In genomic region chr5:28466351-28466750, GRCm38 (mm10) we compare ENCODE assay signal across 8 mouse cellular contexts. TPM values are rescaled to one million over a fixed set of nuclear protein-coding genes. Genes with fewer than 3 reads are reported as not detected.
A peak's percentile ranks its signal among the peaks of the same experiment; 100 is the strongest.
DNase-seq lines count a peak whose midpoint lies in the region; ATAC-seq and TF ChIP-seq lines count a peak whose summit lies in the region.

No protein-coding gene starts in this region.

- WGBS in liver, embryonic 11.5 days = 5% methylated on average over 15 of the region's 15 CpGs
- WGBS in liver, postnatal 0 days (ENCODE audit: insufficient replicate concordance) = 4% methylated on average over 15 of the region's 15 CpGs
- 0% methylated on average over 15 of the region's 15 CpGs for WGBS in embryonic facial prominence, embryonic 15.5 days
- under 1% methylated on average over 15 of the region's 15 CpGs for WGBS in hindbrain, embryonic 16.5 days
- under 1% methylated on average over 15 of the region's 15 CpGs for WGBS in neural tube, embryonic 12.5 days

- H3K27me3 ChIP-seq in liver, embryonic 11.5 days (replicated peaks; ENCODE audit: control insufficient read depth, insufficient read depth, low read length) = peaks cover 83% of the 10 kb centered on the region
- H3K27me3 ChIP-seq in liver, postnatal 0 days (ENCODE audit: insufficient read depth, low read length) = peaks cover 74% of the 10 kb centered on the region
- peaks cover 99% of the 10 kb centered on the region for H3K27me3 ChIP-seq in embryonic facial prominence, embryonic 15.5 days
- H3K27me3 ChIP-seq in hindbrain, embryonic 16.5 days (replicated peaks; ENCODE audit: control insufficient read depth, insufficient read depth, low read length) = peaks cover 53% of the 10 kb centered on the region
- peaks cover 86% of the 10 kb centered on the region for H3K27me3 ChIP-seq in neural tube, embryonic 12.5 days (replicated peaks)

- peak overlapping the region; percentile 26 for H3K4me3 ChIP-seq in liver, embryonic 11.5 days (ENCODE audit: low read depth, low read length)
- no peak overlapping the region for H3K4me3 ChIP-seq in liver, postnatal 0 days (ENCODE audit: low read depth, low read length)
- H3K4me3 ChIP-seq in embryonic facial prominence, embryonic 15.5 days (replicated peaks) = peak overlapping the region; percentile 50
- H3K4me3 ChIP-seq in hindbrain, embryonic 16.5 days (ENCODE audit: low read length) = peak overlapping the region; percentile 61
- H3K4me3 ChIP-seq in neural tube, embryonic 12.5 days = peak overlapping the region; percentile 48

- DNase-seq in liver, embryonic 11.5 days (ENCODE audit: low spot score) = peak; percentile 32
- no peak for DNase-seq in liver, postnatal 0 days
- no peak for DNase-seq in layer of hippocampus, postnatal 25 days (ENCODE audit: extremely low spot score in 1 of 2, low spot score in 1 of 2)
- no peak for DNase-seq in adrenal gland, adult (ENCODE audit: inconsistent age in 2 of 2, low spot score in 1 of 2)
- no peak for DNase-seq in c-Kit-positive CD71-positive TER-119-positive erythroid progenitor cells, embryonic 14.5 days (ENCODE audit: low spot score)

- H3K9ac ChIP-seq in liver, embryonic 11.5 days (ENCODE audit: low read depth, low read length) = no peak overlapping the region
- no peak overlapping the region for H3K9ac ChIP-seq in liver, postnatal 0 days (replicated peaks)
- no peak overlapping the region for H3K9ac ChIP-seq in embryonic facial prominence, embryonic 15.5 days
- H3K9ac ChIP-seq in hindbrain, embryonic 16.5 days (ENCODE audit: low read depth, low read length) = peak overlapping the region; percentile 68
- peak overlapping the region; percentile 38; the same call in 1 of the 2 replicates for H3K9ac ChIP-seq in neural tube, embryonic 12.5 days

- no peak overlapping the region for H3K27ac ChIP-seq in liver, embryonic 11.5 days (ENCODE audit: low read depth, low read length)
- H3K27ac ChIP-seq in liver, postnatal 0 days (ENCODE audit: low read depth) = no peak overlapping the region
- H3K27ac ChIP-seq in embryonic facial prominence, embryonic 15.5 days (replicated peaks) = no peak overlapping the region
- peak overlapping the region; percentile 79 for H3K27ac ChIP-seq in hindbrain, embryonic 16.5 days (ENCODE audit: low read depth, low read length)
- no peak overlapping the region for H3K27ac ChIP-seq in neural tube, embryonic 12.5 days

- no peak for TF ChIP-seq CTCF in liver, postnatal 0 days (IDR thresholded peaks at IDR 0.05; ENCODE audit: low read depth)

- ATAC-seq in liver, embryonic 11.5 days (replicated peaks; ENCODE audit: low FRiP score) = no peak
- no peak for ATAC-seq in liver, postnatal 0 days
- ATAC-seq in embryonic facial prominence, embryonic 15.5 days (ENCODE audit: insufficient number of reproducible peaks, low FRiP score, low TSS enrichment, low read depth) = no peak
- ATAC-seq in hindbrain, embryonic 16.5 days = no peak
- ATAC-seq in neural tube, embryonic 12.5 days (ENCODE audit: low FRiP score, low read depth) = no peak

- no peaks in the 10 kb centered on the region for H3K36me3 ChIP-seq in liver, embryonic 11.5 days (ENCODE audit: control insufficient read depth, insufficient read depth, low read length)
- no peaks in the 10 kb centered on the region for H3K36me3 ChIP-seq in liver, postnatal 0 days (replicated peaks; ENCODE audit: insufficient read depth, low read length)
- no peaks in the 10 kb centered on the region for H3K36me3 ChIP-seq in embryonic facial prominence, embryonic 15.5 days
- no peaks in the 10 kb centered on the region for H3K36me3 ChIP-seq in hindbrain, embryonic 16.5 days (ENCODE audit: control insufficient read depth, insufficient read depth, low read length)
- no peaks in the 10 kb centered on the region for H3K36me3 ChIP-seq in neural tube, embryonic 12.5 days

- H3K4me2 ChIP-seq in liver, embryonic 11.5 days = peak overlapping the region; percentile 31
- H3K4me2 ChIP-seq in liver, postnatal 0 days (ENCODE audit: low read depth, low read length) = no peak overlapping the region
- peak overlapping the region; percentile 43 for H3K4me2 ChIP-seq in embryonic facial prominence, embryonic 15.5 days (replicated peaks)
- H3K4me2 ChIP-seq in hindbrain, embryonic 16.5 days (ENCODE audit: low read length) = peak overlapping the region; percentile 94
- peak overlapping the region; percentile 85 for H3K4me2 ChIP-seq in neural tube, embryonic 12.5 days (replicated peaks)

- no peaks in the 10 kb centered on the region for H3K4me1 ChIP-seq in liver, embryonic 11.5 days (replicated peaks; ENCODE audit: control insufficient read depth, insufficient read depth, low read length)
- no peaks in the 10 kb centered on the region for H3K4me1 ChIP-seq in liver, postnatal 0 days (ENCODE audit: insufficient read depth)
- H3K4me1 ChIP-seq in embryonic facial prominence, embryonic 15.5 days = peaks cover 27% of the 10 kb centered on the region
- peaks cover 23% of the 10 kb centered on the region for H3K4me1 ChIP-seq in hindbrain, embryonic 16.5 days (ENCODE audit: control insufficient read depth, insufficient read depth, low read depth, low read length)
- H3K4me1 ChIP-seq in neural tube, embryonic 12.5 days = peaks cover 30% of the 10 kb centered on the region; the same call in 1 of the 2 replicates

- no peaks in the 10 kb centered on the region for H3K9me3 ChIP-seq in liver, embryonic 11.5 days (ENCODE audit: control insufficient read depth, low read length)
- H3K9me3 ChIP-seq in liver, postnatal 0 days (ENCODE audit: low read length) = no peaks in the 10 kb centered on the region
- H3K9me3 ChIP-seq in embryonic facial prominence, embryonic 15.5 days (replicated peaks) = no peaks in the 10 kb centered on the region
- no peaks in the 10 kb centered on the region for H3K9me3 ChIP-seq in hindbrain, embryonic 16.5 days (ENCODE audit: control insufficient read depth, low read length)
- H3K9me3 ChIP-seq in neural tube, embryonic 12.5 days = no peaks in the 10 kb centered on the region

- TF ChIP-seq EP300 in liver, postnatal 0 days (IDR thresholded peaks at IDR 0.05; ENCODE audit: low read depth) = no peak

RNA-seq across cellular contexts. Expression of gene Shh, which starts 0.7 kb away (rescaled TPM):
- polyA plus RNA-seq in liver, embryonic 11.5 days (2014; fragmentation: Nextera tagmentation; extraction: Ambion mirVana) = 0.14 and 0.21 TPM in 2 replicates
- polyA plus RNA-seq in liver, postnatal 0 days (2015; fragmentation: Nextera tagmentation; extraction: Ambion mirVana) = not detected in 2 replicates
- polyA plus RNA-seq in embryonic facial prominence, embryonic 15.5 days (2015; fragmentation: Nextera tagmentation; extraction: Ambion mirVana) = 2.2 and 2.9 TPM in 2 replicates
- 0.93 and 0.97 TPM in 2 replicates for polyA plus RNA-seq in hindbrain, embryonic 16.5 days (2015; fragmentation: Nextera tagmentation; extraction: Ambion mirVana)
- 3.0 and 3.6 TPM in 2 replicates for polyA plus RNA-seq in neural tube, embryonic 12.5 days (2016; fragmentation: Nextera tagmentation; extraction: Ambion mirVana)
- total RNA-seq in layer of hippocampus, postnatal 25 days (2021) = 1 to 10 TPM; 1.4 to 1.7 TPM

Comparison
In these comparisons a context has a peak if more than half of its experiments do, and no peak if none do; other contexts are left out.
1. H3K9ac ChIP-seq: peak in hindbrain, embryonic 16.5 days (single experiment) and neural tube, embryonic 12.5 days (single experiment); none in liver, embryonic 11.5 days (single experiment), liver, postnatal 0 days (single experiment) and embryonic facial prominence, embryonic 15.5 days (single experiment).